Mouse (Mus musculus): ENCODE data around the gene Alyref.
"Not testable (repeated sequence)": the region's sequence is repeated elsewhere in the genome, so short reads cannot be mapped to it uniquely, and the experiment has no call there.

Gene Alyref

GRCm38 (mm10) chr11:120600716-120601115, 2.6 kb upstream of the Alyref start:
- Histone ChIP-seq H3K36me3 (ENCODE audit: insufficient read depth, low read length) (peaks cover 82% of the 10 kb centered on the region), H3K9me3 (ENCODE audit: low read length) (no peaks in the 10 kb centered on the region), H3K4me1 (replicated peaks; ENCODE audit: low read depth, low read length) (peaks cover 37% of the 10 kb centered on the region), H3K4me3 (replicated peaks; ENCODE audit: low read length) (no peak overlapping the region), H3K27me3 (ENCODE audit: insufficient read depth, low read length) (no peaks in the 10 kb centered on the region)
- TF ChIP-seq POU5F1 (IDR thresholded peaks at IDR 0.05; ENCODE audit: borderline replicate concordance, low read length) (no peak), NANOG (IDR thresholded peaks at IDR 0.05; ENCODE audit: borderline replicate concordance, low read length) (no peak), CTCF (conservative IDR thresholded peaks at IDR 0.05; ENCODE audit: low read length) (no peak)

DNA sequence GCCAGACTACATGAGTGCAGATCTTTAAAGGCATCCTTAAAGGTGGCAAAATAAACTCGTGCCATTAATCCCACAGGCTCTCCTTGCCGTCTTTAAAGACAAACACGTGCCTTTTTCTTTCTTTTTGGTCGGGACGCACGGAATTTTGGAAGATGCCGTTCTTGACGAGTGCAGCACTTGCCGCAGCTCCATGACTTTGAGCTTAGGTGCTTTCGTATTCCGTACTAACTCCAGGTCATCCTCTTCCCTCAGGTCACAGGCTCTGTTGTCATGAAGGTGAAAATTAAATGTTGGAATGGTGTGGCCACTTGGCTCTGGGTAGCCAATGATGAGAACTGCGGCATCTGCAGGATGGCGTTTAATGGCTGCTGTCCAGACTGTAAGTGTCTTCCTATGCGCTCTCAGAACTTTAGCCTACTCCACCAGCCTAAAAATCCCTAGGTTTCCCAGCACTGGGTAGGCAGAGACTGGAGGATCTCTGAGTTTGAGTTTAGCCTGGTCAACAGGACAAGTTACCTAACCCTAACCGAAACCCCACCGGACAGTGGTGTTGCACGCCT, 905 bp upstream of the Alyref start:
- no peak for TF ChIP-seq NANOG (IDR thresholded peaks at IDR 0.05; ENCODE audit: borderline replicate concordance, low read length)

GRCm38 (mm10) chr11:120597240-120598235, 627 bp downstream of the Alyref start:
- no peaks in the 10 kb centered on the region for H3K27me3 ChIP-seq (ENCODE audit: insufficient read depth, low read length)
- peak overlapping the region; percentile 96 for H3K4me3 ChIP-seq (replicated peaks; ENCODE audit: low read length)

More for the DNA sequence above, 905 bp upstream of the Alyref start:
- H3K27me3 ChIP-seq (ENCODE audit: insufficient read depth, low read length): no peaks in the 10 kb centered on the region
- peaks cover 51% of the 10 kb centered on the region for H3K4me1 ChIP-seq (replicated peaks; ENCODE audit: low read depth, low read length)
- peak overlapping the region; percentile 96 for H3K4me3 ChIP-seq (replicated peaks; ENCODE audit: low read length)
- no peaks in the 10 kb centered on the region for H3K9me3 ChIP-seq (ENCODE audit: low read length)
- H3K36me3 ChIP-seq (ENCODE audit: insufficient read depth, low read length): peaks cover 82% of the 10 kb centered on the region

GRCm38 (mm10) chr11:120588531-120588930, 9.6 kb downstream of the Alyref start:
- H3K27me3 ChIP-seq (ENCODE audit: insufficient read depth, low read length): no peaks in the 10 kb centered on the region
- no peaks in the 10 kb centered on the region for H3K9me3 ChIP-seq (ENCODE audit: low read length)
- H3K36me3 ChIP-seq (ENCODE audit: insufficient read depth, low read length): peaks cover 87% of the 10 kb centered on the region
- no peak overlapping the region for H3K4me3 ChIP-seq (replicated peaks; ENCODE audit: low read length)
- TF ChIP-seq POU5F1 (IDR thresholded peaks at IDR 0.05; ENCODE audit: borderline replicate concordance, low read length) (no peak), NANOG (IDR thresholded peaks at IDR 0.05; ENCODE audit: borderline replicate concordance, low read length) (no peak), CTCF (conservative IDR thresholded peaks at IDR 0.05; ENCODE audit: low read length) (no peak)
- peaks cover 6% of the 10 kb centered on the region for H3K4me1 ChIP-seq (replicated peaks; ENCODE audit: low read depth, low read length)

More at GRCm38 (mm10) chr11:120597240-120598235, 627 bp downstream of the Alyref start:
- TF ChIP-seq POU5F1 (IDR thresholded peaks at IDR 0.05; ENCODE audit: borderline replicate concordance, low read length) (no peak), CTCF (conservative IDR thresholded peaks at IDR 0.05; ENCODE audit: low read length) (no peak), NANOG (IDR thresholded peaks at IDR 0.05; ENCODE audit: borderline replicate concordance, low read length) (no peak)
- Histone ChIP-seq H3K36me3 (ENCODE audit: insufficient read depth, low read length) (peaks cover 82% of the 10 kb centered on the region), H3K4me1 (replicated peaks; ENCODE audit: low read depth, low read length) (peaks cover 61% of the 10 kb centered on the region), H3K9me3 (ENCODE audit: low read length) (no peaks in the 10 kb centered on the region)

DNA sequence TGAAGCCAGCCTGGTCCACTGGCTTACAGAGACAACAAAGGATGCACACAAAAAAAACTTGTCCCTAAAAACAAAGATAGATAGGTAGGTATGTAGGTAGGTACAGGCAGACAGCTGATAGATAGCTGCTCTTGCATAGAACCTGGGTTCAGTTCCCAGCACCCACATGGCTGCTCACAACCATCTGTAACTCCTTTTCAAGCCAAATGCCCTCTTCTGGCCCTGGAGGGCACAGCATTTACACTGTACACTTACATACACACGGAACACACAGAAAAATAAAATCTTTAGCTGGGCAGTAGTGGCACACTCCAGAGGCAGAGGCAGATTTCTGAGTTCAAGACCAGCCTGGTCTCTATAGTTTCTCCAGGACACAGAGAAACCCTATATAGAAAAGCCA, 14.2 kb downstream of the Alyref start:
- TF ChIP-seq POU5F1 (IDR thresholded peaks at IDR 0.05; ENCODE audit: borderline replicate concordance, low read length) (no peak), CTCF (conservative IDR thresholded peaks at IDR 0.05; ENCODE audit: low read length) (peak; percentile 10; the same call in 1 of the 2 replicates)
- H3K4me3 ChIP-seq (replicated peaks; ENCODE audit: low read length): no peak overlapping the region
- H3K27me3 ChIP-seq (ENCODE audit: insufficient read depth, low read length): no peaks in the 10 kb centered on the region
- peaks cover 29% of the 10 kb centered on the region for H3K4me1 ChIP-seq (replicated peaks; ENCODE audit: low read depth, low read length)
- no peaks in the 10 kb centered on the region for H3K9me3 ChIP-seq (ENCODE audit: low read length)
- H3K36me3 ChIP-seq (ENCODE audit: insufficient read depth, low read length): peaks cover 58% of the 10 kb centered on the region

DNA sequence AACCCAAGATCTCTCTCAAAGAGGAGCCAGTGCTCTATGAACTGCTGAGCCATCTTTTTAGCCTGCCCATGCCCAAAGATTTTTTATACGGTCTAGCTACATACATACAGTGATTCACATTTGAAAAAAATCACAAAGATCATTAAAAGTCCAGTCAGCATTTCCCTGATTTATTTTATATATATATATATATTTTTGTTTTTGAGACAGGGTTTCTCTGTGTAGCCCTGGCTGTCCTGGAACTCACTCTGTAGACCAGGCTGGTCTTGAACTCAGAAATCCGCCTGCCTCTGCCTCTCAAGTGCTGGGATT, 15.2 kb downstream of the Alyref start:
- not testable (repeated sequence) for H3K9me3 ChIP-seq (ENCODE audit: low read length); H3K4me3 ChIP-seq (replicated peaks; ENCODE audit: low read length); H3K27me3 ChIP-seq (ENCODE audit: insufficient read depth, low read length)
- H3K4me1 ChIP-seq (replicated peaks; ENCODE audit: low read depth, low read length): peaks cover 39% of the 10 kb centered on the region
- peaks cover 58% of the 10 kb centered on the region for H3K36me3 ChIP-seq (ENCODE audit: insufficient read depth, low read length)

DNA sequence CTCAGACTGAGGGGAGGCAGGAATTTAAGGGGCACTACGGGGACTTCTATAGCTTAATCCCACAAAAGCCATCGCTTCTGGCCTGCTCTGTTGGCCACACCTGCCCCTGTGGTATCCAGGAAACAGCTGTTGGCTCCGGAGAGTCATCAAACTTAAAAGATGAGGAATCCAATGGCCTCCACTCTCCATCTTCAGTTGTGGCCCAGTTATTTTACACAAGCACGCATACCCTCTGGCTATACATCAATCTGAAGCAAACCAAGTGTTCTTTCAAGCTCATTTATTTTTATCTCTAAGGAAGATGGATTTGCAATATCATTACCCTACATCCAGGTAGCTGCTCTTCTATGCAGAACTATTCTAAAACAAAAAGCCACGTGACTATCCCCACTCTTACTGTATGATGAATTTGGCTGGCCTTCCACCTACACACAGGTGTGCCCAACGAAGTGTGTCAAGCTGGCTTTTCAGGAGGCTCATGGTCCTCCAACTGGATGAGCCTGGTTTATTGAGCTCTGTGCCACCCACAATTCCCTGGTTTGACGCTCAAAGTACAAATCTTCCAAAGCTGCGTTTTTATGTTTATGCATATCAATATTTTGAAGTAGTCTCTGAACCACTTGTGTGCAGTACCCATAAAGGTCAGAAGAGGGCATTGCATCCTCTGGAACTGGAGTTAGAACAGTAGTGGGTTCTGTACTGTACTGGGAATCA, 15.7 kb downstream of the Alyref start:
- Histone ChIP-seq H3K27me3 (ENCODE audit: insufficient read depth, low read length) (no peaks in the 10 kb centered on the region), H3K36me3 (ENCODE audit: insufficient read depth, low read length) (peaks cover 58% of the 10 kb centered on the region), H3K9me3 (ENCODE audit: low read length) (no peaks in the 10 kb centered on the region), H3K4me1 (replicated peaks; ENCODE audit: low read depth, low read length) (peaks cover 44% of the 10 kb centered on the region), H3K4me3 (replicated peaks; ENCODE audit: low read length) (peak overlapping the region; percentile 96)
- TF ChIP-seq CTCF (conservative IDR thresholded peaks at IDR 0.05; ENCODE audit: low read length) (peak; percentile 86), NANOG (IDR thresholded peaks at IDR 0.05; ENCODE audit: borderline replicate concordance, low read length) (no peak), POU5F1 (IDR thresholded peaks at IDR 0.05; ENCODE audit: borderline replicate concordance, low read length) (no peak)

DNA sequence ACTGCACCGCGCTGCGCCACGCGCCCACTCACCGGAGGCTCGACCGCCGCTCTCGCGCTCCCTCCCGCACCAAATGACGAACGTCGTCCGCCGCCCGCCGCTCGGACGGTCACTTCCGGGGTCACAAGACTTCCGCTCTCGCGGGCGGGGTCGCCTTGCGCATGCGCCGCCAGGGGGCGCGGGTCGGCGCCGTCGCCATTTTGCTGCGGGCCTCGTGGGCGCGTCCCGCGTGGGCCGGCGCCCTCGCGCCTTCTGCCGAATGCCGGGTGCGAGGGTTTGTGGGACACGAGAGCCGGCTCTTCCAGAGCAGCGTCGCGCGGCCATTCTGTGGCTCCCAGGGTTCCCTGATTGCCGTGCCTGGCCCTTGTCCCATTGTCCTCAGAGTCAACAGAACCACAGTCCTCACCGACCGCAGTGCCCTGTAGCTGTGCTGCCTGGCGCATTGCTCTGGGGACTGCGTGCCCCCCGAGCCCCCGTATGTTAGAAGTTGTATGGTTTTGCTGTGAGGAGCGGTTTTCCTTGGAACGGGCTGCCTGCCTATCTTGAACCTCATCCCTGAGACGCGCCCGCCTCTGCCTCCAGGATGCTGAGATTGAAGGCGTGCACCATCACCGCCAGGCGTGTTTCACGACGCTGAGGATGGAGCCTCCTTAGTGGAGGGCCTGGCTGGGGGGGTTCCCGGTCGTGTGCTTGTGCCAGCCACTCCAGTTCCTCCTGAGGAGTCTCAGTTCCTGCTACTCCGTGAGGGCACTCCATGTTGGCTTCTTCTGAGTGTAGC, 16.5 kb downstream of the Alyref start, which contains the start of gene Arhgdia:
Gene Arhgdia, minus strand, starts transcription at position 135 of the 778 bp plus-strand sequence.
- peaks cover 50% of the 10 kb centered on the region for H3K4me1 ChIP-seq (replicated peaks; ENCODE audit: low read depth, low read length)
- no peaks in the 10 kb centered on the region for H3K9me3 ChIP-seq (ENCODE audit: low read length)
- TF ChIP-seq NANOG (IDR thresholded peaks at IDR 0.05; ENCODE audit: borderline replicate concordance, low read length) (no peak), POU5F1 (IDR thresholded peaks at IDR 0.05; ENCODE audit: borderline replicate concordance, low read length) (no peak), CTCF (conservative IDR thresholded peaks at IDR 0.05; ENCODE audit: low read length) (no peak)
- H3K27me3 ChIP-seq (ENCODE audit: insufficient read depth, low read length): no peaks in the 10 kb centered on the region
- peaks cover 58% of the 10 kb centered on the region for H3K36me3 ChIP-seq (ENCODE audit: insufficient read depth, low read length)
- peak within 1 kb of the TSS; percentile 96 for H3K4me3 ChIP-seq (replicated peaks; ENCODE audit: low read length)
